Mouse (Mus musculus) E14TG2a.4 (cell line): ENCODE results near the gene Tex2.

Experiments
- CTCF ChIP-seq: conservative IDR thresholded peaks from 2 replicates; pipeline ENCODE4 v1.5.1; 2014; ENCODE audit warnings: low read length
- NANOG ChIP-seq: IDR thresholded peaks from 2 replicates; pipeline ENCODE4 v1.6.1; 2014; ENCODE audit warnings: borderline replicate concordance, low read length, mixed read lengths
- POU5F1 ChIP-seq: IDR thresholded peaks from 2 replicates; pipeline ENCODE4 v1.6.1; 2014; ENCODE audit warnings: low read length, borderline replicate concordance

DNA sequence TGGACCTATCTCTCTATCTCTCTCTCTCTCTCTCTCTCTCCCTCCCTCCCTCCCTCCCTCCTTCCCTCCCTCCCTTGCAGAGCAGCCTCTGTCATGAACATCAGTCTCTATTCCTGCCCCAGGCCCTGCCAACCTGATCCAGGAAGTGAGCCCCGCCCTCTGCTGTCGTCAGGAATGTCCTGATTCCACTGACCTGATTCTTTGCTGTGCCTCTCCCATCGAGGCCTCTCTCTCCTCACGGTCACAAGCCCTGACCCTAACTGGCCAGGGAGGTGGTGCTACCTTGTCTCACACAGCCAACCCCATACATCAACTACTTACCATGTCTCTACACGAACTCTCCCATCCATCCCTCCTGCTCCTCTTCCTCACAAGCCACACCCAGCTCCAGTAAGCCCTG, 33.3 kb downstream of the Tex2 start:
- TF ChIP-seq CTCF: no peak
- no peak for TF ChIP-seq POU5F1
- TF ChIP-seq NANOG: no peak
